Mouse (Mus musculus): Measurements from ENCODE around the gene Ankra2.
A peak's percentile ranks its signal among the peaks of the same experiment; 100 is the strongest.

DNA sequence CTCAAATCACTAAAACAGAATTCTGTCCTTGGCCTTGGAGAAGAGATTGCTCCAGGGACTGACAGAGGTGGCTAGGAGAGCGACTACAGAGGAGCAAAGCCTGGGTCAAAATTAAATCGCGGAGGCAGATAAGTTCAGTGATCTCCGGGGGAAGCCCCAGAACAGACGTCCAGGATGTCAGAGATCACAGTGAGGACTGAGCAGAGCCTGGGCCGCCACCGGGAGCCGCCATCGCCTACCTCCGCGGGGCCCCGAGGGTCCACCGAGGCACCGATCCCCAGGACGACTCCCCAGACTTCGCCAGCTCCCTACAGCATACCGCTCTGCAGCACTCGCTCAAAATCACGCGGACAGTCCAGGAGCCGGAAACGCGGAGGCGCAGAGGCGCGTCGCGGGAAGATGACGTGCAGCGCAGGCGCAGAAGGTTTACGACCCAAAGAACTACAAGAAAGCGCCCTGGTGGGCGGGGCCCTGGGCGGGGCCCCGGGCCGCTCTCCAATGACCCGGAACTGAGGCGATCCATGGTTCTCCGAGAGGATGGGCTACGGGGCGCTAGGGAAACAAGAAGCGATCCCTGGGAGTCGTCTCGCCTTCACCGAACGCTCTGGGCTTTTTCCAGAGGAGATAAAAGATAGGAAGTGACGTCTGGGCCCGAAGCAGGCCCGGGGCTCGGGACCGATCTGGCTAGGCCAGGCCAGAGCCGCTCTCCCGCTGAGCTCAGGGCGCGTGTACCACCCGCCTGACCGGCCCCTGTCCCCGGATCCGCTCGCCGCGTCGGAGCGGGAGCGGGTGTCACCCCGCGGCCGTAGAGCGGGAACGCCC lies at the start of gene Ankra2, which contains the start of gene Utp15:
- TF ChIP-seq CTCF (IDR thresholded peaks at IDR 0.05; ENCODE audit: control insufficient read depth, insufficient read depth, insufficient read length) (no peak), MAX (IDR thresholded peaks at IDR 0.05) (peak; percentile 36), MYOG (IDR thresholded peaks at IDR 0.05; ENCODE audit: control insufficient read depth, extremely low read depth, insufficient read length) (no peak)
